Mouse (Mus musculus) embryo, embryonic 11 days (tissue): ENCODE data around the gene Igf2bp2.
A peak's percentile ranks its signal among the peaks of the same experiment; 100 is the strongest.

Source experiments
- DNase-seq: peaks from one replicate; pipeline ENCODE4 v3.0.0-alpha.2; 2015

Igf2bp2 gene

GRCm38 (mm10) chr16:22022122-22022521 is 141.0 kb downstream of the Igf2bp2 start:
- DNase-seq = no peak

- DNase-seq = no peak
These were observed 147.5 kb downstream of the Igf2bp2 start for GRCm38 (mm10) chr16:22015569-22015968.

GRCm38 (mm10) chr16:22009596-22009995 is 153.5 kb downstream of the Igf2bp2 start:
- no peak for DNase-seq

- peak; percentile 100 for DNase-seq
These were observed 154.0 kb downstream of the Igf2bp2 start, which contains the start of gene Senp2 for GRCm38 (mm10) chr16:22009099-22009584. Gene Senp2 (plus strand): TSS chr16:22009484.
